Mouse (Mus musculus) v-Abl transformed pro-B cells (cell line): ENCODE data around the gene Selp.

Experiments
- in situ Hi-C, 2 experiments: fragments of 400-800 bp; cut with MboI; formaldehyde crosslinking; loops; one replicate each; pipeline ENCODE4 v1.15.1; 2025; ENCODE audit not compliant: unreplicated experiment in 2 of 2

Selp gene

GRCm38 (mm10) chr1:164170434-164170833 is 55.4 kb downstream of the Selp start:
- in situ Hi-C loops, result no loop called here

- in situ Hi-C loops, result no loop called here
These were observed 58.1 kb downstream of the Selp start for GRCm38 (mm10) chr1:164173145-164173544.

- in situ Hi-C loops, result no loop called here
These were observed 61.8 kb downstream of the Selp start for GRCm38 (mm10) chr1:164176856-164177255.

GRCm38 (mm10) chr1:164178429-164178828 is 63.4 kb downstream of the Selp start:
- in situ Hi-C loops, result no loop called here

- in situ Hi-C loops, result loop anchor here (5.0 to 10.0 kb wide), 4 partner anchors 47 to 1290 kb away; partner anchors contain the start of genes Fmo2 (in 2 of the 2) and Sell (in 1 of the 2)
These were observed 69.2 kb downstream of the Selp start for GRCm38 (mm10) chr1:164184142-164184870.

- in situ Hi-C loops, result loop anchor here (5.0 to 10.0 kb wide), 4 partner anchors 48 to 1290 kb away; partner anchors contain the start of genes Fmo2 (in 2 of the 2) and Sell (in 1 of the 2)
These were observed 69.8 kb downstream of the Selp start for GRCm38 (mm10) chr1:164184871-164185223.

GRCm38 (mm10) chr1:164185316-164185715 is 70.3 kb downstream of the Selp start:
- in situ Hi-C loops, result loop anchor here (10.0 kb wide), 1 partner anchor 1291 kb away; the partner anchor contains the start of gene Fmo2 (in 2 of the 2)

GRCm38 (mm10) chr1:164187002-164187560 is 72.0 kb downstream of the Selp start:
- in situ Hi-C loops, result loop anchor here (10.0 kb wide), 1 partner anchor 1292 kb away; the partner anchor contains the start of gene Fmo2 (in 2 of the 2)

GRCm38 (mm10) chr1:164199551-164199950 is 84.5 kb downstream of the Selp start:
- in situ Hi-C loops, result no loop called here
